Mouse (Mus musculus): ENCODE measurements around the gene Tbrg1.

GRCm38 (mm10) chr9:37650639-37651038 lies 6.5 kb downstream of the Tbrg1 start:
- TF ChIP-seq POLR2A (IDR thresholded peaks at IDR 0.05; ENCODE audit: low read depth, low read length) (no peak), CTCF (IDR thresholded peaks at IDR 0.05; ENCODE audit: extremely low read depth, insufficient read depth, insufficient read length, insufficient replicate concordance) (no peak)
